ENCODE assay signal across 9 mouse cellular contexts in the genomic region with DNA sequence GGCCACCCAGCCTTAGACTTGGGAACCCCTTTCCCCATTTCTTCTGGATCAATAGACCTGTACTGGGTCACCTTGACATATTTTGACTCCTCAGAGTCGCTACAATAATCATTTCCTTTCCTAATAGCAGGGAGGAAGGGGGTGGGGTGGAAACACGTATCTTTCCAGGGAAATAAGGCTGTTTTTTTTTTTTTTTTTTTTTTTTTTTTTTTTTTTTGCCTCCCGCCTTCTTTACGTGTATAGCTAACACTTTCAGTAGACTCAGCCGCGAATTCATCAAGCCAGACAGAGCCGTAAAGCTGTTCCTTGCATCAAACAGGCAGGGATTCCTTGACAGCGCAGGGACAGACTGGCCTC. TPM values are rescaled to one million over a fixed set of nuclear protein-coding genes. Genes with fewer than 3 reads are reported as not detected.
DNase-seq lines count a peak whose midpoint lies in the region; ATAC-seq and TF ChIP-seq lines count a peak whose summit lies in the region.
"Had no signal": no experiment of that assay in that cellular context is flagged by ENCODE, and none has a peak within 500 bp of the region (broad histone marks: within the 10 kb centered on the region; RNA-seq: fewer than 3 reads in every experiment).

No protein-coding gene starts in this region.

- no peaks in the 10 kb centered on the region for H3K36me3 ChIP-seq in lung, embryonic 14.5 days (ENCODE audit: insufficient read depth)
- H3K36me3 ChIP-seq in embryonic facial prominence, embryonic 15.5 days: no peaks in the 10 kb centered on the region
- no peaks in the 10 kb centered on the region for H3K36me3 ChIP-seq in limb, embryonic 10.5 days
- H3K36me3 ChIP-seq in neural tube, embryonic 15.5 days: no peaks in the 10 kb centered on the region

- peak overlapping the region; percentile 32; the same call in 1 of the 2 replicates for H3K27ac ChIP-seq in lung, embryonic 14.5 days (ENCODE audit: low read depth)
- 0 out of 2 replicates have a peak overlapping the region, but pooled peaks have one; percentile 44 for H3K27ac ChIP-seq in embryonic facial prominence, embryonic 15.5 days (replicated peaks)
- H3K27ac ChIP-seq in limb, embryonic 10.5 days: peak overlapping the region; percentile 86; the same call in 1 of the 2 replicates
- no peak overlapping the region for H3K27ac ChIP-seq in neural tube, embryonic 15.5 days (replicated peaks)

- H3K4me2 ChIP-seq in lung, embryonic 14.5 days: peak overlapping the region; percentile 85
- peak overlapping the region; percentile 82 for H3K4me2 ChIP-seq in embryonic facial prominence, embryonic 15.5 days (replicated peaks)
- H3K4me2 ChIP-seq in neural tube, embryonic 15.5 days: peak overlapping the region; percentile 93

- TF ChIP-seq CTCF in lung, embryonic 14.5 days (IDR thresholded peaks at IDR 0.05; ENCODE audit: low read depth): no peak

- no peak for ATAC-seq in lung, embryonic 14.5 days (ENCODE audit: insufficient read depth)
- ATAC-seq in embryonic facial prominence, embryonic 15.5 days (ENCODE audit: insufficient number of reproducible peaks, low FRiP score, low TSS enrichment, low read depth): no peak
- no peak for ATAC-seq in neural tube, embryonic 15.5 days (ENCODE audit: low FRiP score)
- no peak for ATAC-seq in activated CD4-positive, CD25-positive, alpha-beta regulatory T cell, adult 4 months

- H3K27me3 ChIP-seq in lung, embryonic 14.5 days (ENCODE audit: insufficient read depth, low read length): peaks cover 8% of the 10 kb centered on the region; the same call in 1 of the 2 replicates
- peaks cover 8% of the 10 kb centered on the region for H3K27me3 ChIP-seq in embryonic facial prominence, embryonic 15.5 days
- peaks cover 44% of the 10 kb centered on the region for H3K27me3 ChIP-seq in limb, embryonic 10.5 days (ENCODE audit: low read depth, poor library complexity, severe bottlenecking)
- 0 out of 2 replicates have a peak, but pooled peaks cover 9% of the 10 kb centered on the region for H3K27me3 ChIP-seq in neural tube, embryonic 15.5 days (replicated peaks)

- WGBS in lung, embryonic 14.5 days: 14% methylated on average over 8 of the region's 8 CpGs
- 22% methylated on average over 8 of the region's 8 CpGs for WGBS in embryonic facial prominence, embryonic 15.5 days
- WGBS in limb, embryonic 10.5 days: 20% methylated on average over 8 of the region's 8 CpGs
- WGBS in neural tube, embryonic 15.5 days: 13% methylated on average over 8 of the region's 8 CpGs

- peaks cover 14% of the 10 kb centered on the region for H3K4me1 ChIP-seq in lung, embryonic 14.5 days (ENCODE audit: insufficient read depth)
- peaks cover 53% of the 10 kb centered on the region for H3K4me1 ChIP-seq in embryonic facial prominence, embryonic 15.5 days
- H3K4me1 ChIP-seq in limb, embryonic 10.5 days: peaks cover 50% of the 10 kb centered on the region
- peaks cover 58% of the 10 kb centered on the region for H3K4me1 ChIP-seq in neural tube, embryonic 15.5 days

- DNase-seq in lung, embryonic 14.5 days: peak; percentile 24
- no peak for DNase-seq in lung, postnatal 10 days
- DNase-seq in limb, embryonic 10.5 days (ENCODE audit: low spot score): no peak
- DNase-seq in Muller cell, postnatal 12 days (ENCODE audit: inconsistent ontology term): no peak
- DNase-seq in frontal cortex, postnatal 36 days (ENCODE audit: low spot score in 2 of 2): no peak
- DNase-seq: gastrocnemius, postnatal 14 days had no signal

- no peaks in the 10 kb centered on the region for H3K9me3 ChIP-seq in lung, embryonic 14.5 days (ENCODE audit: low read depth, low read length)
- no peaks in the 10 kb centered on the region for H3K9me3 ChIP-seq in embryonic facial prominence, embryonic 15.5 days (replicated peaks)
- H3K9me3 ChIP-seq in limb, embryonic 10.5 days (replicated peaks): no peaks in the 10 kb centered on the region
- H3K9me3 ChIP-seq in neural tube, embryonic 15.5 days (replicated peaks): no peaks in the 10 kb centered on the region

- H3K9ac ChIP-seq in lung, embryonic 14.5 days: peak overlapping the region; percentile 71
- H3K9ac ChIP-seq in embryonic facial prominence, embryonic 15.5 days: peak overlapping the region; percentile 37; the same call in 1 of the 2 replicates
- peak overlapping the region; percentile 83 for H3K9ac ChIP-seq in neural tube, embryonic 15.5 days (replicated peaks)

- H3K4me3 ChIP-seq in lung, embryonic 14.5 days (ENCODE audit: low read depth, low read length): peak overlapping the region; percentile 72
- peak overlapping the region; percentile 78 for H3K4me3 ChIP-seq in embryonic facial prominence, embryonic 15.5 days (replicated peaks)
- peak overlapping the region; percentile 80 for H3K4me3 ChIP-seq in limb, embryonic 10.5 days
- peak overlapping the region; percentile 86 for H3K4me3 ChIP-seq in neural tube, embryonic 15.5 days (replicated peaks)

RNA-seq across cellular contexts. Expression of gene Chst11, which starts 1.7 kb away (rescaled TPM):
- polyA plus RNA-seq in lung, embryonic 14.5 days (2014; fragmentation: Nextera tagmentation; extraction: Ambion mirVana): 2.3 and 2.6 TPM in 2 replicates
- polyA plus RNA-seq in embryonic facial prominence, embryonic 15.5 days (2015; fragmentation: Nextera tagmentation; extraction: Ambion mirVana): 3.2 and 3.3 TPM in 2 replicates
- polyA plus RNA-seq in limb, embryonic 10.5 days (2016; fragmentation: Nextera tagmentation; extraction: Ambion mirVana): 1.2 and 1.5 TPM in 2 replicates
- polyA plus RNA-seq in neural tube, embryonic 15.5 days (2015; fragmentation: Nextera tagmentation; extraction: Ambion mirVana): 4.1 and 4.4 TPM in 2 replicates
- polyA plus RNA-seq in activated CD4-positive, CD25-positive, alpha-beta regulatory T cell, adult 4 months (2017; shearing (Covaris generic)): under 1 TPM; 0.53 to 0.78 TPM
